Mouse (Mus musculus): ENCODE results near the gene Fam104a.

The Fam104a gene

DNA sequence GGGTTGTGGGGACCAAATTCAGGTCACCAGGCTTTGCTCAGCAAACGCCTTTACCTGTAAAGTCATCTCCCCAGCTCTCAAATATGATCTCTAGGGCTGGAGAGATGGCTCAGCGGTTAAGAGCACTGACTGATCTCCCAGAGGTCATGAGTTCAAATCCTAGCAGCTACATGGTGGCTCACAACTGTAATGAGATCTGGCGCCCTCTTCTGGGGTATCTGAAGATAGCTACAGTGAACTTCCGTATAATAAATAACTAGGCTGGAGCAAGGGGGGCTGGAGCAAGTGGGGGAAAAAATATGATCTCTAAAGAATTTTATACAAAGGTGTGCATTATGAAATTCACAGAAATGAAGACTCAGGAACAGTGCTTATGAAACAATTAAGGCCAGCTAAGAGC, 56.2 kb downstream of the Fam104a start:
- peak; percentile 57 for DNase-seq

DNA sequence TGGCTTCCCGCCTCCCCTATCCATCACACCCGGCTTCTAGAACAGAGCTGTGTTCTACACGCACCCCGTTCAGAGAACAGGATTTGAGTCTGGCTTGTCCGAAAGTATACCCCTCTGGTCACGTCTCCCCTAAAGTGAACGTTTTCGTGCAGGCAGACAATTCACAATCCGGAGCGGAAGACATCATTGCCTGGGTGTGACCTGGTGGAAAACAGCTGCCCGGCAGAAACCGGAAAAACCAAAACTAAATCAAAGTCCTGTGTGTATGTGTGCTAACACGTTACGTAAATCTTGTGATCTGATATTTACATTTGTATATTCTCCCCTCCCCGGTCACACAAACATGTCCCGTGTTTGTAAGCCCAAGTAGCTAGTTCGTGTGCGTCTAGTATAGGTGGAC, 58.5 kb downstream of the Fam104a start:
- DNase-seq, result no peak

DNA sequence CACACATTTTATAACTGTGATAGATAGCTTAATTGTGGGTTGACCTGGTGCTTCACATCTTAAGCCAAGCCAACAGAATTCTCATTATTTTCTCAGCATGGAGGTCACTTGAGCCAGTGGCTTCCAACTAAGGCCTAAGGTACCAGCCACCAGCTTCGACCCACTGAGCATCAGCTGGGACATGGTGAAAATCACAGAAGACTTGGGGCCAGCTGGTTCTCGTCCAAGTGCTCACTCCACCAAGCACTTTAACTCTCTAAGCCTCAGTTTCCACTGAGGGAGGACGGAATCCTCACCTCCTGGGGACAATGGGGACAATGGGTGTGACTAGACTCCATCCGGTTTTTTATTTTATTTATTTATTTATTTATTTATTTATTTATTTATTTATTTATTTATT, 61.9 kb downstream of the Fam104a start:
- no peak for DNase-seq

DNA sequence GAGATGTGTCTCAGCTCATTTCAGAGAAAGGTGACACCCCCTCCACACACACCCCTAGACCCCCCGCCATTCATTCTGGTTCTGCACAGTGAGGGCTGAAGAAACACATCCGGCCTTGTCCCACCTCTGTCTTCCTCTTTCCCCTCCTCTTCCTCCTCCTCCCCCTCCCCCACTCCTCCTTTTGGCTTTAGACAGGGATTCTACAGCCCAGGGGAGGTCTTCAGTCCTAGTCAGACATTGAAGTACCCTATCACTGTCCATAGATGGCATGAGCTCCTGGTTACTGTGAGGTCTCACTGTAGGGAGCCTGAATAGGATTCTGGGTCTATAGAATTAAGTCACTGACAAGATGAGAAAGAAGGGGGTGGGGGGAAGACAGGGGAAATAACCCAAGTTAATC, 63.0 kb downstream of the Fam104a start:
- no peak for DNase-seq

DNA sequence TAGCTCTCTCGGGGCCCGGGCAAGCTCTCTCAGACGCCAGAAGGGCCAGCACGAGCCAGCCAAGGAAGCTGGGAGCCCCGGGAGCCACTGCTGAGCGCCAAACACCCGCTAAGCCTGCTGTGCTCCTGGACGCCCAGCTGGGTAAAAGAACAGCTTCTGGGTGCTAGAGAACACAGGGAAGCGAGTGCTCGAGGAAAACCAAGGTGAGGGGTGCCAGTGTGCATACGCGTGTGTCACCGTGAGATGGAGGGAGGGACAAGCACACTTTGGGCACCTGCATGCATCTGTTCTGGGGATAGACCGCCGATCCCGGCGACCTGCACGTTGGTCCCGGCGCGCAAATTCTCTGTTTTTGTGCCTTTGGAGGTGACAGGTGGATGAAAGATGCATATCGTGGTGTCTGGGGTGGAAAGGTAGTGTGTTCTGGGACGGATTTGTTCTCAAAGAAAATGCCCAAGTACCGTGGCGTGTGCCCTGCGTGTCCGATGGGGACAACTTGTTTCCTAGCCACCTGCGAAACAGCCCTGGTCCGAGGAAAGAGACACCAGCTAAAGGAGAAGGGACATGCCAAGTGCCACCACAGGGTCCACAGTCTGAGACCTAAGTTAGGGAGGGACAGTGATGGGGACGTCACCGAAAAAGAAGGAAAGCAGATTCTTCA, 64.4 kb downstream of the Fam104a start:
- no peak for DNase-seq

DNA sequence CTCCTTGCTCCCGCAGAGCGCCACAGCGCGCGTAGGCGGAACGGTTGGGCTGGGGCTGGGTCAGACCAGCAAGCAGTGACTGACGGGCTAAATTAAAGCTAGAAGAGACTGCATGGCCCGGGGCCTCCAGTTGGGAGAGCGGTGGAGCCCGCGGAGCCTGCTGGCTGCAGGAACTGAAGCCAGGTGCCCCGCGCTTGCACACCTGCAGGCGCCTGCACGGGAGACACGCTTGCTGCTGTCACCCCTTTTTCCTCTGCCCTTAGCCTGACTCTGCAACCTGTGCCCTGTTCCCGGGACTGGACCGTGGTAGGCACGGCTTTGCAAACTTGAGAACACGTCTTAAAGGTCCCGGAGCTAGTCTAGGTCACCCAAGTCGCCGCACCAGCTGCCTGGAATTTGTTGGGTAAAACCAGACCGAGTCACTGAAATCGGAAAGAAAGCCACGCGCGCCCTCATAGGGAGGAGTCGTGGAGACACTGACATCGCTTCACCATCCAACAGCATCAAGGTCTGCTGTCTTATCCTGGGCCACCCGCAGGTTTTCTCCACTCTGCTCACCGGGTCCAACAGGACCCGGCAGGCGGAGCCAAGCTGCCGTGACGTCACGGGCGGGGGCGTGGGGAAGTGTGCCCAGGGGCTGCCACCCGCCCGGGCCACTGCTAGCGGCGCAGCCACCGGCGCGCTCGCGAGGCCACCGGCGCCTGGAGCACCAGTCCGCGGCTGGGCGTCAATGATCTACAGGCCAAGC, 65.1 kb downstream of the Fam104a start, which contains the start of gene Sstr2:
Gene Sstr2, plus strand, starts transcription at position 671 of the 748 bp plus-strand sequence.
- DNase-seq, result peak; percentile 86

DNA sequence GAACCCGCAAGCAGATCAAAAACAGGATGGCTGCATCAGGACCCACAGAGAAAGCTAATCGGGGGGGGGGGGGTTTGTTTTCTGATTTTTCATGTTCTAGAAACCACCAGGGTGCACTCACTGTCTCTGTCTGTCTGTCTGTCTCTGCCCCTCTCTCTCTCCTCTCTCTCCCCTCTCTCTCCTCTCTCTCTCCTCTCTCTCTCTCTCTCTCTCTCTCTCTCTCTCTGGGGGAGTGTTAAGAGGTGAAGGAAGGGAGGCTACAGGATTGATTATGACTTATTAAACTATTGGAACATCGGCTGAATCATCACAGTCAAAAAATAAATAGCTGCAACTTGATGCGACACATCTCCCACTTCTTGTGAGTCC, 65.7 kb downstream of the Fam104a start:
- DNase-seq, result no peak

DNA sequence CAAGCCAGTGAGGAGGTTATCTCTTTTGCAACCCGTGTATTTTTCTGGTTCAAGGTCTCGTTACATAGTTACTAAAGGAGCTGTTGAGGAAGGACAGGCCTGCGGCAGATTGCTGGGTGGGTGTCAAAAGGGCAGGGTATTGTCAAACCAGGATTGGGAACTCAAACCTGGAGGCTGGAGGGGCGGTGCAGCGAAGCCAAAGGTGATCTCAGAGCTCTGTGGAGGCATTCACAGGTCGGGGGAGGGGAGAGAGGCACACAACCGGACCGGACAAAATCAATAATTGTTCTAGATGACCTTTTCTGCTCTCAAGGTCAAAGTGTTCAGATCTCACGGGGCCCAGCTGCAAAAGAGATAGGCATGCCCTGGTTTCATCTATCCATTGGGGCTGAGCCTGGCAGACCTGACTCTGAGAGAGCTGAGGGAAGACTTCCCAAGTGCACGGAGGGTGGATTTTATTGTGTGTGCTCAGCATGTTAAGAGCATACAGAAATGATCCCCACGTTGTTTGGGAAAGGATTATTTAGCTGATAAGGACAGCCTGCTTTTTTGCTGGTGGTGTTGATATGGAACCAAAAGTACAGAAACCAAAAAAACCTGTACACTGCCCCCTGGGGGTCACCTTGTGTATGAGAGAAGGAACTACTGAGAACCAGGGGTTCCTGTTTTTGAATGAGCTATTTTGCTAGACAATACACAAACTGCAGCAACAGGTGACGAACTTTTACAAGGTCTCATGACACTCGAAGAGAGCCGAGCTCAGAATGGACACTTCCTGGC, 66.6 kb downstream of the Fam104a start:
- peak; percentile 79 for DNase-seq

DNA sequence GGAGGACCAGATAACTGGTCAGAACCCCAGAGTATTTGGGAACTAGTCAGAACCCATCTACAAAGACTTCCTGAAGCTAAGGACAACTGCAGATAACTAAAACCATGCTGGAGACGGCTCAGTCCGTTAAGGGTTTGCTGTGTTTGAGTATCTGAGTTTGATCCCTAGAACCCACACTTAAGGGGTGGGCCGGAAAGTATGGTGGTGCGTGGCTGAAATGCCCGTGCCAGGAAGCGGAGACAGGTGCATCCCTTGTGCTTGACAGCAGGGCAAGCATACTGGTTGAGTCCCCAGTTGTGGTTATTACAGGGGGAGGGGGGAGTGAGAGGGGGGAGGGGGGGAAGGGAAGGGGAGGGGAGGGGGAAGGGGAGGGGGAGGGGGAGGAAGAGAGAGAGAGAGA, 69.5 kb downstream of the Fam104a start:
- no peak for DNase-seq

DNA sequence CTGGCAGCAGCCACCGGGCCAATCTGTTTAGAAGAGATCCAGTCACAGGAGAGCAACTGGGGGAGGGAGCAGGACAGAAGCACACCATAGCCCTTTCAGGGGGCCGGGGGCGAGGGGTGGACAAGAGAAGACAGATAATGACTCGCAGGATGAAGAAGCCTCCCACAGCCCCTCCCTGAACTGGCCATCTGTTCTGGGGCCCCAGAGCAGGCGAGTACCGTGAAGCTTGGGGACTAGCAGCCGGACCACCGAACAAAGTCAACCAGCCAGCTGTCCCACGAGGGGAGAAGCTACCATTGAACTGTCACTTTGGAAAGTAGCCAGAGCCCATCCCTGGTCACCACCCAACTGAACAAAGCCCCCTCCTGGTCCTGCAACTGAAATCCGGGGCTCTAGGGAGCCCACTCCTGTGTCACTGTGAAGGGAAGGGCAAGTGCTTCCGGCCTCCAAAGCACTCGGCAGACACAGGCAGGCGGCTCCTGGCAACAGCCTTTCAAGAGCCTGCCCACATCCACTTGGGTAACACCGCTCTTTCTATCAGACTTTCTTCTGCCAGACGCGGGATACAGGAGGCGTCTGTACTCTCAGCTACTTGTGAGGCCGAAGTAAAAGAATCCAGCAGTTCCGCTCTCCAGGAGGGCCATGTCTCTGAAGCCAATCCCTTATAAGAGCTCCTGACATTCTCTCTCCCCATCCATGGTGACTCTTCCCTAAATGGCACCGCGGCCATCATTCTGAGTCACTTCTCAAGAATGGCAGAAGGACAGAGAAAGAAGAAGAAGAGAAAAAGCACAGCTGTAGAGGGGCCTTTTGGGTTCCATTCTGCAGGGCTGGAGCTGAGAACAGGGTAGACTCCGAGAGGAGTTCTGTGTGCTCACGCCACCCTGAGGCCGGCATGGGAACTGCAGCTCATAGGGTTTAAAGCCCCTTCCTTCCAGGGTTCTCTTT, 72.0 kb downstream of the Fam104a start:
- peak; percentile 91 for DNase-seq

Data from retina, postnatal 1 day (tissue).